Mouse (Mus musculus) frontal cortex, postnatal 14 days (tissue): Measurements from ENCODE around the gene Ak1.
A peak's percentile ranks its signal among the peaks of the same experiment; 100 is the strongest.

ENCODE experiments used
- DNase-seq, 2 experiments: peaks; one replicate each; pipeline ENCODE4 v3.0.0; 2022; ENCODE audit warnings: low spot score in 2 of 2

Gene Ak1

DNA sequence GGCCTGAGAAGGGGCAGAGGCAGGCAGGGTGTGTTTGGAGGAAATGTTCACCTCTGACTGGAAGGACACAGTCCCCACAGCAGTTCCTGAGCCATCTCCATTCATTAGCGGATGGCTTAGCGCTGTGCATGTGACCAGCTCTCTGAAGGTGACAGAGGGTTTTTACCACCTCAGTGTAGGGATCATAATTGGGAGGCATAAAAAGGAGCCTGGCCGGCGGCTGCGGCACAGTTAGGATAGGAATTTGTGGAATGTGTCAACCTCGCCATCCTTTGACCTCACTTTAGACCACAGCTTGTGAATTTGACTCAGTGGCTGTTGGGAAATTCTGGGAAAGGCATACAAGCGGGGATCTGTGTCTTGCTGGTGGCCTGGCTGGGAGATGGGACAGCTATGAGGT, 32.2 kb downstream of the Ak1 start:
- DNase-seq = no peak

DNA sequence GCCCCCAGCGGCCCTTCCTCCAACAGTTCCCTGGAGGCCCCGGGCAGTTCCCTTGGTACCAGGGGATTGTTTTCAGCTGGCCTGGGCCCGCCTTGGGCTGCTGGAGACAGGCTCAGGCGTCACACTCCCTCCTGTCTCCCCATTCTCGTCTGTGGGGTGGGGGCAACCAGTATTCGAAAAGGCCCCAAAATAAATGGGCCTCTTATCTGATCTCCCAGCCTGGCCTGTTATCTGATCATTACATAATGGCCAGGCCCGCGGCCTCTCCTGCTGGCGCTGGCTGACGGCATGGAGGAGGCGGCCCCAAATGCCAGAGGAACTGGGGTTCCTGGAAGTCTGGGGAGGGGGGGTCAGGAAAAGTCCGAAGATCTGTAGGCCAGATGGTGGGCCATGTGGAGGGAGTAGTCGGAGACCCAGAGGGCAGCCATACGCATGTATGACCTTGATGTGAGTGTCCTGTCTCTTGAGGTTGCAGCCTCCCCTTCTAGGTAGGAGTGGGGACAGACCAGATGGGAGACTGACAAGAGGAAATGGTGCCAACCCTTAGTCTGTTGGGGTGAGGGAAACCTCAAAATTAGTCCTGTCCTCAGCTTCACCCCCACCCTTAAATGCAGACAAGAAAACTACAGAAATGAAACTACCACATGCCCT, 33.3 kb downstream of the Ak1 start:
- DNase-seq = no peak

DNA sequence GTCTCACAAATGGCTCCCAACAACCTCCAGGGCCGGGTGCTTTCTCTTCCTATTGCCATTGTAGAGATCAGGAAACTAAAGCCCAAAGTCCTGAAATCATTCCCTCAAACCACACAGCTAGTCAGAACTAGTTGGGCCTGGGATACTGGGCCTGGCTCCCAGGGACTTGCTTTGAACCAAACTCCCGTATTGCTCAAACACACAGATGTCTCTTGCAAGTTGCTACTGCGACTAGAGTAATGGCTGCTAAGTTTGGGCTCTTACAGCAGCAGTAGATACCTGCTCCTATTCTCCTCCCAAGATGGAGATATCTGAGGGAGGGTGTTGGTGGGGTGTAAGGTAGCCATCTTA, 33.8 kb downstream of the Ak1 start:
- DNase-seq = no peak

DNA sequence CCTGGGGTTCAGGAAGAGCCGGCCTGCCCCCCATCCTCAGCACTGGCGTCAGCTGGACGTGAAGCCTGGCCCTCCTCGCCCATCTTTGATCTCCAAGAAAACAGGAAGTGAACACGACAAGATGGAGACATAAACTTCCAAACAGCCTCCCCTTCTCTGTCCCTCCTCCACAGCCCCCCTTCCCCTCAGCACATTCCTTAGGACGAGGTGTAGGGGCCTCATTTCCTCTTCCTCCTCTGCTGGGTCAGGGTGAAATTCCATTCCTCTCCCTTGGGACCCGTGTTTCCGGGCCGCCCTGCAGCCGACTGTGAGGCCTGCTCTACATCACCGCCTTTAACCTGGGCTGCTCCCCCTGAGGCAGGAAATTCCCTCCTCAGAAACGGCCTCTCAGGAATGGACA, 34.3 kb downstream of the Ak1 start:
- DNase-seq = no peak

DNA sequence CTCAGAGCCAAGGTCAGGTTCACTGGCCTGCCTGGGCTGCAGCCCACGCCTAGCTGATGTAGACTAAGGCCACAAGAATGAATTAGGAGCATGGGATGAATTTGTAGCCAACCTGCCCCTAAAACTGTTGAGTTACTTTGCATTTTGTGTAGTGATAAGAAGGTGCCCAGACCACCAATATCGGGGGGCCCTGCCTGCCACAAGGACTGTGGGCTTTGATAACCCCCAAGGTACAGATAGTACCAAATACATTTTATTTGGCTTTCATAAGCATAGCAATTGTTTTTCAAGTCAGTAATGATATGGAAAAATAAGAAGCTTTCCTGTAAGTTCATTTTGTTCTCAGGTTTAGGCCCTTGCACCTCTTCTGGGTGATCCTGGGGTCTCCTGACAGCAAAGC, 37.3 kb downstream of the Ak1 start:
- DNase-seq = no peak

DNA sequence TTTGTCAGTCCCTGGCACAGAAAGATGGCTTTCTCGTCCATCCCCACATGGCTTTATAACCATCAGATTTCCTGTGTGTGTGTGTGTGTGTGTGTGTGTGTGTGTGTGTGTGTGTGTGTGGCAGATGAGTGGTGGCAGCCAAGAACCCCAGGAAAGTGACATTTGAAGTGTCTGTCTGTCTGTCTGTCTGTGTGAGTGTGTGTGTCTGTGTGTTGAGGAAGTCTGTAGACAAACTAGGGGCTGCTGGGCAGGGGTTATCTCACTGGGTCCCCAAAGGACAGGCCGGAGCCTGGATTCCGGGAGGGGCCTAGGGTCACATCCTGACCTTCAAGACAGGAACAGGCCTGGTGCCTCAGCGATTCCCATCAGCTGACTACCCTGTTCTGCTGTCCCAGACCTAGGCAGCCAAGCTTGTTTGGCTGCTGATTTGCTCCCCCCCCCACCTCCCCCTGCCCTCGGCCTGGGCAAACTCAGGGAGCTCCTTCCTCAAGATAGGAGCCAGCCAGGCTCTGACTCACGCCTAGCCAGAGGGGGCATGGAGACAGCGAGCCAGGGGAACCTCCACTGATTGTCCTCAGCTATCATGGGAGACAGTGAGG, 40.0 kb downstream of the Ak1 start:
- DNase-seq = no peak

DNA sequence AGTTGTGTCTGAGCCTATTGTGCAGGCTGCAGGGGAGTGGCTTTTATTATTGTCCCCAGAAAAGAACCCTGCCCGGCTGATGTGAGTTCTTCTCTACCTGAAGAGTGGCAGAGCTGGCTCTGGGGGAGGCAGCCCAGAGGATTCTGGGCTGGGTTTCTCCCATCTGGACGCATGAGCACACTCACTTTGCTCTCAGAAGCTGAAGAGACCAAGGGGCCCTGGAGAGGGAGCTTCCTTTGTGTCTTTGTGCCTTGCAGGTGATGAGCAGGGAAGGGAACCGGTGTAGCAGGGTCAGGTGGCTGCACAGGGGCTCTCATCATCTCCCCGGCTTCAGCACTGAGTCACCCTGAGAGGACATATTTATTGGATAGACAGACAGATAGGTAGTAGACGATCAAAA, 40.7 kb downstream of the Ak1 start:
- DNase-seq = no peak

DNA sequence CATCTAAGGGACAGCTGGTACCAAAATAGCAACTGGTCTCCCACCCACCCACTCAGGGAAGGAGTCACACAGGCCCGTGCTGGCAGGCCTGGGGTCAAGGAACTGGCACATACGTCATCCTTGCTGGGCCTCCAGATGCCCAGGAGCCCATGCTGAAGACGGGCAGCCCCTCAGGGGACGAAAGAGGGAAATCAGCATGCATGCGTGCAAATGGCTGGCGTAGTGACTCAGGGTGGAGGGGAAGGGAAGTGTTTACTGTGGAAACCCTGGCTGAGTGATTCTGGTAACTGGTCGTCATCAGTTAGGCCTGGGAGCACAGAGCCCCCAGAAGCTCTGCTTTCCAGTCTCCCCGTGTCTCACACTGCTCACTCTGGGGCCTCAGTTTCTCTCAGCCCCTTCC, 43.8 kb downstream of the Ak1 start:
- DNase-seq = no peak

DNA sequence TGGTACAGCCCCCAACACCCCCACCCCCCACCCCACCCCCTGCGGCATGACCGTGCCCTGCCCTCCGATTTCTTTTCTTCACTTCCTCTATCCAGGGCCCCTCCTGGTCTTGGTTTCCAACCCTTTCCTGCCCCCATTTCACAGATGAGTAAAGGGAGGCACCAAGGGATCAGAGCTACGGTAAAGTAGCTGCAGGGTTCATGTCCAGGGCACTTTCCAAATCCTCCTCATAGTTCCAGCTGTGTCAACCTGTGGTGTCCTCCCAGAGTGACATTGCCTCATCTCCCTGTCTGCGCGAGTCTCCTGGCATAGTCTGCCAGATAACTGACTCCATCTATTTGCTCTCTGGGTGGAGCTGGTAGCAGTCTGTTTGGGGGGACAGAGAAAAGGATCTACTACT, 44.3 kb downstream of the Ak1 start:
- no peak for DNase-seq

DNA sequence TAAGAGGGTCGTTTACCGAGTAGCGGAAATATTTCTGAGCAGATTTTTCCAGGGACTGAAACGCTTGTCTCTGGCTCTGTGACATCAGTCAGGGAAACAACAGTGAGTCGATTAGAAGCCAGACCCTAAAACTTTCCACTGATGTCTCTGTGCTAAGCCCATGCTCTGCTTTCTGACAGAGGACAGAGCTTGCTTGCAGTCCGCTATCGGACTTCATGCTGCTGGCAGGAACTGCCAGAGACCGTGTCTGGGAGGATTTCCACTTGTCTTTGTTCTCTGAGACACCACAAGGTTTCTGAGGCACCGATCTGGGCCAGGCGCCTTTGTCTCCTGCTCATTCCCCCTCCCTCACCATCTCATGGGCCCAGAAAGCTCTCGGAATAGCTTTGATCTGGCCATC, 46.2 kb downstream of the Ak1 start:
- no peak for DNase-seq

DNA sequence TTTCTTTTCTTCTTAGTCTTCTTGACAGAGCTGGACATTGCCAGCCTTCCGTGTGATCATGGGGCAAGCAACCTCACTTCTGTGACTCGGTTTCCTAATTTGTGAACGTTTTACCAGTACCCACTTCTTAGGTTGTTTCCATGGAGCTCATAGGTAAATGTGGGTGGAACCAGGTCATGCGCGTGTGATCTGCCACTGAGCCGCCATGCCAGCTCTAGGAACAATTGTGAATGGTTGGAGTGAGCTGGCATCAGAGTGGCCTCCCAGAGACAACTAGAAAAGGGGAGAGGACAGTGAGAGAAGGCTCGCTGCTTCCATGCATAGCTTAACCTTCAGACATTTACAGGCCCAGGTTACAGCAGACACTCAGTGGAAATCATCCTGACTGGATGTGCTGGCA, 46.6 kb downstream of the Ak1 start:
- DNase-seq = no peak

DNA sequence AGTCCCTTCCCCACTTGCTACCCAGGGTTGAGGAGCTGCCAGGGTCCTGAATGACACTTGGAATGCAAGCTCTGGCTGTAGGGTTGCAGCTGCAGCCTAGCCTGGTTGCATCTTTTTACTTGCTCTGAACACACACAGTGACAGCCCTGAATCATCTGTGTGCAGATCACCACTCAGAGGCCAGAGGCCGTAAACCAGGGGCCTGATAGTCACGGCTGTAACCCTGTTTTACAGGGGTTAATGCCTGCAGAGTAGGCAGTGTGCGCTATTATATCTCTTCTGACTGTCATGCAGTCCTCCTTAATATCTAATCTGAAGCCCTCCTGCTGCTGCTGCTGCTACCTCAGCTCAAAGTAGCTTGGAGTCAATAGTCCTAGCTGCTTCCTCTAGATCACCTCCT, 48.3 kb downstream of the Ak1 start:
- DNase-seq = no peak

DNA sequence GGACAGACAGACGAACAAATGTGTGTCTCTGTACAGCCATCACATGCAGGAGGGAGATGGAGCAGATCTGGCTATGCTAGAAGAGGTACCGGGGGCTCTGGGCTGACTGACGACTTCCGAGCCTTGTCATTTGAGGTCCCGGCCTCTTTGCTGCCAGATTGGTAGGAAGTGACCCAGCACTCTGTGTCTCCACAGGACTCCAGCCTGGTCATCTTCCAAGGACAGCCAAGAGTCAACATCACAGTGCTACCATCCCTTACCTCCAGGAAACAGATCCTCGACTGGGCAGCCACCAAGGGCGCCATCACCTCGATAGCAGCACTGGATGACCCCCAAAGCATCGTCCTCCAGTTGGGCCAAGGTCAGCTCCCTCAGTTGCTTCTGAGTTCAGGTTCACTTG, 49.6 kb downstream of the Ak1 start:
- DNase-seq = no peak

DNA sequence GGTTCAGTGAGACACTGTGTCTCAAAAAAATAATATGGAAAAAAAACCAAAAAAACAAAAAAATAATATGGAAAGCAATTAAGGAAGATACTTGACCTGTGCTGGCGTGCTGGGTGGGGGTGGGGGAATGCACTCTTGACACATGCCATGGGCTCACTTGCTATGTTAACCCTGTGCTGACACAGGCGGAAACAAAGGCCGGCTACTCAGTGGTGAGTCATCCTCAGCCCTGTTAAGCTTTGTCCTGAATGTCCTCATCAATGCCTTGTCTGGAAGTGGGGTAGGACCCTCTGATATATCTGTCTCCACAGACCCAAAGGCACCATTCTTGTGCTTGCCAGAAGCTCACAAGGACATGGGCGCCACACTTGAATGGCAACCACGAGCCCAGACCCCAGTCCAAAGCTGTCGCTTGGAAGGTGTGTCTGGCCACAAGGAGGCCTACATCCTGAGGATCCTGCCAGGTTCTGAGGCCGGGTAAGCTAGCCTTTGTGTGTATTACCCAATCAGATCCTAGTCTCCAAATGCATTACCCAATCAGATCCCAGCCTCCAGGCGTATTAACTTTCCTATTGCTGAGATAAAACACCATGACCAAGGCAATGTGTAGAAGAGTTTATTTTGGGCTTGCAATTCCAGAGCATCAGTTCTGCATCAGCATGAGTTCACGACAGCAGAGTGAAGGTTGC, 50.5 kb downstream of the Ak1 start:
- no peak for DNase-seq

DNA sequence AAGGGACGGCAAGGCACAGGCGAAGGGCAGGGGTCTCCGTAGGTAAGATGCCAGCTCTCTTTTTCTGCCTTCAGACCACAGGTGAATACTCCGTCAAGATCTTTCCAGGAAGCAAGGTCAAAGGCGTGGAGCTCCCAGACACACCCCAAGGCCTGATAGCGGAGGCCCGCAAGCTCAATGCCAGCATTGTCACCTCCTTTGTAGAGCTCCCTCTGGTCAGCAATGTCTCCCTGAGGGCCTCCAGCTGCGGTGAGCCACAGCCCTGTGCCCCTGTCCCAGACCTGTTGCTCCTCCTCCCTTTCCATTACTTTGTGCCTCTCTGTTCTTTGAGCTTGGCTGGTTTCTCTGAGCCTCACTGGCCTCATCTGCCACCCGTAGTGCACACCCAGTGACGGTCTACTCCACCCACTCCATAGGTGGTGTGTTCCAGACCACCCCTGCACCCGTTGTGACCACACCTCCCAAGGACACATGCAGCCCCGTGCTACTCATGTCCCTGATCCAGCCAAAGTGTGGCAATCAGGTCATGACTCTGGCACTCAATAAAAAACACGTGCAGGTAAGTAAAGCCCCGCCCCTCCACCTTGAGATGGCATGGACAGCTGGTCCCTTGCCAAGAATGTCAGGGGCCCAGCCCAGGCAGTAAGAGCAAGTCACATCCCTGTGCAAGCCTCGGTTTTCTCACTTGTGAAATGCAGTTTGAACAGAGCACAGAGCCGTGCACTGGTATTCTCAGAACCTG, 51.8 kb downstream of the Ak1 start:
- DNase-seq = no peak

DNA sequence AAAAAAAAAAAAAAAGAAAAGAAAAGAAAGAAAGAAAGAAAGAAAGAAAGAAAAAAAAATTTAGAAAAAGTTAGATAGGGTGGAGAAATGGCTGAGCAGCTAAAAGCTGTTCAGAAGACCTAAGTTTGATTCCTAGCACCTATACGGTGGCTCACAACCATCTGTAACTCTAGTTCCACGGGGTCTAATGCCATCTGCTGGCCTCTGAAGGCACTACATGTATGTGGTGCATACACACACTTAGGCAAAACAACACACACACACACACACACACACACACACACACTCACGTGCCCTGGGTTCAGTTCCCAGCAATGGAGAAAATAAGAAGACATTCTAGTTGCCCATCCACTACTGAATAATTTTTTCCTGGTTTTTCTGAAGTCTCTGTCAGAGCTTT, 55.3 kb downstream of the Ak1 start:
- no peak for DNase-seq

DNA sequence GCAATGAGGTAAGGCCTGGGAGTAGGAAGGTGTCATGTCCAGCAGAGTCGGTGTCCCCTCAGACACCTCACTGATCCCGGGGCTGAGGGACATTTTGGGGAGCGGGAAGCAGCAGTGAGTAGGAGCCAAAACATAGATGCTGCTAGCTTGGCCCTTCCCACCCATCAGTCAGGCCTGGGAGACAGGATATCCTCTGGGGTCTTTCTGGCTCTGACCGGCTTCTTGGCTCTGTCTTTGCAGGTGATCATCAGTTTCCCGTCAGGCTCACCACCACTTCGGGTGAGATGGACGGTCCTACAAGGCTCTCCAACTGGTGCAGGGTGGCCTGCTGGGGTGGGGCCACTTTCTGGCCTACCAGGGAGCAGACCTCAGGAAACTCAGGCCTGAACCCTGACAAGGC, 56.1 kb downstream of the Ak1 start:
- DNase-seq = no peak

DNA sequence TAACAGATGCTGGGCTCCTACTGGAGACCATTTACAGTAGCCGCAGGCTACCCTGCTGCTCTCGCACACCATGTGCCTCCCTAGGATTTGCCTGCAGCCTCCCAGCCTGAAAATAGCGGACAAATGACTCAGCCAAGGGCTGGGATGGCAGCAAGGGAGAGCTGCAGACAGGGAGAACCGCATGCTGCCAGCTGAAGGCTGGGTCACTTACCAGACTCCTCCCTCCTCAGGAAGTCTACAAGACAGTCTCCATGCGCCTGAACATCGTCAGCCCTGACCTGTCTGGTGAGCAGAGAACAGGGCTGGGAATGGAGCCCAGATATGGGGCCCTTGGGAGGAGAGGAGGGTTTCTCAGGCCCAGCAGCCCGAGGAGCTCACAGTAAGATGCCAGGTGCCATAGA, 58.5 kb downstream of the Ak1 start:
- DNase-seq = peak in 1 of 2 experiments; percentile 35

DNA sequence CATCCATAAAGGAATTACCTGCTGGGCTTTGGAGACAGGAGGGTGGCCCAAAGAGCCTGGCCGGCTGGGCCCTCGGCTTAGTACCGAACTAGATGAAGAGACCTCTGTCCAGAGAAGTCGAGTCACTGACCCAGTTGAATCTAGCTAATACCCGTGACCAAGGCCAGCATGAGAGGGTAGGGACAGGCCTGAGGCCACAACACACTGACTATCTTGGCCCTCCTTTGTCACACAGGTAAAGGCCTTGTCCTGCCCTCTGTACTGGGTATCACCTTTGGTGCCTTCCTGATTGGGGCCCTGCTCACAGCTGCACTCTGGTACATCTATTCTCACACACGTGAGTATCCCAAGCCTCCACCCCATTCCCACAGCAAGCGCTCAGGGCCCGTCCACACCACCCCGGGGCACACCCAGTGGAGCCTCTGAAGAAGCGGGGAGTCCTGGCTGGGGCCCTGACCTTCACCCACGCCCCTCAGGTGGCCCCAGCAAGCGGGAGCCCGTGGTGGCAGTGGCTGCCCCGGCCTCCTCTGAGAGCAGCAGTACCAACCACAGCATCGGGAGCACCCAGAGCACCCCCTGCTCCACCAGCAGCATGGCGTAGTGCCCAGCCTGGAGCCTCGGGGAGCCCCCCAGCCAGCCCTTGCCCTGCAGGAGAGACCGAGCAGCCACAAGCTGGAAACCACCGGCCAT, 59.5 kb downstream of the Ak1 start:
- DNase-seq = no peak

DNA sequence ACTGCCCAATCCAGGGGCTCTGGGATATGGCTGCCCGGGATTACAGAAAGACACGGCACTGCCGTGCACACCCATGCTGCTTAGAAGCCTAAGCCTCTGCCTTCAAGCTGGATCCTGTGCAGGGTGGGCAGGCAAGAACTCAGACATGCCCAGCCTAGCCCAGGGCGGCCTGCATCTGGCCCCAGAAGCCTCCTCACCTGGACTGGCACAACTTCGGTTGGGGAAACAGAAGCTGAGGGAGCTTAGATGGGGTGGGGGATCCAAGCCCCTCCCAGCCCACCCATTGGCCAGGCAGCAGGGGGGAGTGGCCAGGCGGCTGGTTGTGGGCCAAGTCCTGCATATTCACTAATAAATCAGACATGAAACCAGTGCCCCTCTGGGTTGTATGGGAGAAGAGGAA, 60.2 kb downstream of the Ak1 start:
- DNase-seq = no peak

DNA sequence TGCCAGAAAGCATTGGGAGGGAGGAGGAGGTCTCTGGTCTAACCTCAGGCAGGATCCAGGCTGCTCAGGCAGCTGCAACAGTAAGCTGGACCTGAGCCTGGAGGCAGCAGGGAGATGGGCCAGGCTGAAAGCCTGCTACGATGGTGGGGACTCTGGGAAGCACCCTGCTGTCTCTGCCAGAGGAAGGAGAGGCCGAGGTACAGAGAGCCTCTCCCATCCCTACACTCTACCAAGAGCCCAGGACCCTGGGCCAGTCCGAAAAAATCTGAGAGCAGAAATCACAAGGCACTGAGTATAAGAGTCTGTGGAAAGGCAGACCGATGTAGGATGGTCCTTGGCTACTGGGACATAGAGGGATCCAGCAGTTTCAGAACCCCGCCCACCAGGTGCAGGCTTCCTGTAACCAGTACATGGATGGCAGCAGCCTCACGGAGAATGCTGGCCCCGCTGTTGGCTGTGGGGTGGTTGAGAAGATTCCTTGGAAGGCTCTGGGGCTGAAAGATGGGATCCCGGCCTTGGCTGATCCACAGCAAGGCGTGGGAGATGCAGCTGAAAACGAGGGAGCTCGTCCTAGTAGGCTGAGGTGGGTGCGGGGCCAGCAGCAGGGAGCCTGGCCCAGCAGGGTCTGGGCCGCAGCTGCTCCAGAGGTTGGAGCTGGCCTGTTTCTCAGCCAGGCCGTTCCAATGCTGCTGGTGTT, 61.3 kb downstream of the Ak1 start:
- no peak for DNase-seq

DNA sequence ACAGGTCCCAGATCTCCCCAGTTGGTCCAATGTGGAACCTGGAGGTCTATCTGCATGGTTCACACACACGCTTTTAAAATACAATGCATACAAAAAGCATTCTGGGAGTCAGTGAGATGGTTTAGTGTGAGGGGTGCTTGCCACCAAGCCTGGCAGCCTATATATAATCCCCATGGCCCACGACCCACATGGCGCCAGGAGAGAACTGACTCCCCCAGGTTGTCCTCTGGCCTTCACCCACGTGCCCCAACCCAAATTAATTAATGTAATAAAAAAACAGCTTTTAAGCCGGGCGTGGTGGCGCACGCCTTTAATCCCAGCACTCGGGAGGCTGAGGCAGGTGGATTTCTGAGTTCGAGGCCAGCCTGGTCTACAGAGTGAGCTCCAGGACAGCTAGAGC, 62.1 kb downstream of the Ak1 start:
- DNase-seq = no peak
